Mouse (Mus musculus) CH12.LX (cell line): ENCODE results near the gene Ntrk2.

Experiments
- CHD2 ChIP-seq: IDR thresholded peaks from 2 replicates; pipeline ENCODE4 v1.6.1; 2011; ENCODE audit warnings: low read length, improper control_type of control experiment
- CTCF ChIP-seq, 2 experiments: IDR thresholded peaks in 1 of 2; conservative IDR thresholded peaks in 1 of 2; 2 replicates each; pipeline ENCODE4 v1.5.1; 2011 to 2012; ENCODE audit warnings: low read depth in 2 of 2, low read length in 2 of 2, improper control_type of control experiment in 1 of 2, inconsistent platforms in 1 of 2, mild to moderate bottlenecking in 1 of 2, moderate library complexity in 1 of 2
- EP300 ChIP-seq: IDR thresholded peaks from 2 replicates; pipeline ENCODE4 v1.6.1; 2011; ENCODE audit warnings: low read length, improper control_type of control experiment
- MAFK ChIP-seq: IDR thresholded peaks from 2 replicates; pipeline ENCODE4 v1.6.1; 2011; ENCODE audit warnings: low read length, improper control_type of control experiment; ENCODE audit not compliant: insufficient replicate concordance
- MEF2A ChIP-seq: IDR thresholded peaks from 2 replicates; pipeline ENCODE4 v1.6.1; 2014; ENCODE audit warnings: low read depth, mild to moderate bottlenecking, inconsistent platforms, low read length, improper control_type of control experiment, borderline replicate concordance
- POLR2A ChIP-seq: IDR thresholded peaks from 2 replicates; pipeline ENCODE4 v1.6.1; 2011; ENCODE audit warnings: low read depth, mild to moderate bottlenecking, improper control_type of control experiment, low read length
- POLR2AphosphoS2 ChIP-seq: IDR thresholded peaks from 2 replicates; pipeline ENCODE4 v1.6.1; 2011; ENCODE audit warnings: low read depth, low read length, improper control_type of control experiment
- TBP ChIP-seq: conservative IDR thresholded peaks from 2 replicates; pipeline ENCODE4 v1.6.1; 2011; ENCODE audit warnings: low read depth, low read length, improper control_type of control experiment
- USF1 ChIP-seq: IDR thresholded peaks from 2 replicates; pipeline ENCODE4 v1.6.1; 2014; ENCODE audit warnings: low read depth, mild to moderate bottlenecking, inconsistent platforms, low read length, improper control_type of control experiment
- USF2 ChIP-seq: conservative IDR thresholded peaks from 2 replicates; pipeline ENCODE4 v1.6.1; 2011; ENCODE audit warnings: low read depth, low read length, improper control_type of control experiment
- ZC3H11A ChIP-seq: IDR thresholded peaks from 2 replicates; pipeline ENCODE4 v1.6.1; 2012; ENCODE audit warnings: low read depth, mild to moderate bottlenecking, inconsistent platforms, low read length, improper control_type of control experiment
- ZKSCAN1 ChIP-seq: IDR thresholded peaks from 2 replicates; pipeline ENCODE4 v1.6.1; 2012; ENCODE audit warnings: low read depth, inconsistent platforms, low read length, improper control_type of control experiment, borderline replicate concordance
- ZMIZ1 ChIP-seq: IDR thresholded peaks from 2 replicates; pipeline ENCODE4 v1.6.1; 2012; ENCODE audit warnings: low read depth, mild to moderate bottlenecking, inconsistent platforms, low read length, improper control_type of control experiment

DNA sequence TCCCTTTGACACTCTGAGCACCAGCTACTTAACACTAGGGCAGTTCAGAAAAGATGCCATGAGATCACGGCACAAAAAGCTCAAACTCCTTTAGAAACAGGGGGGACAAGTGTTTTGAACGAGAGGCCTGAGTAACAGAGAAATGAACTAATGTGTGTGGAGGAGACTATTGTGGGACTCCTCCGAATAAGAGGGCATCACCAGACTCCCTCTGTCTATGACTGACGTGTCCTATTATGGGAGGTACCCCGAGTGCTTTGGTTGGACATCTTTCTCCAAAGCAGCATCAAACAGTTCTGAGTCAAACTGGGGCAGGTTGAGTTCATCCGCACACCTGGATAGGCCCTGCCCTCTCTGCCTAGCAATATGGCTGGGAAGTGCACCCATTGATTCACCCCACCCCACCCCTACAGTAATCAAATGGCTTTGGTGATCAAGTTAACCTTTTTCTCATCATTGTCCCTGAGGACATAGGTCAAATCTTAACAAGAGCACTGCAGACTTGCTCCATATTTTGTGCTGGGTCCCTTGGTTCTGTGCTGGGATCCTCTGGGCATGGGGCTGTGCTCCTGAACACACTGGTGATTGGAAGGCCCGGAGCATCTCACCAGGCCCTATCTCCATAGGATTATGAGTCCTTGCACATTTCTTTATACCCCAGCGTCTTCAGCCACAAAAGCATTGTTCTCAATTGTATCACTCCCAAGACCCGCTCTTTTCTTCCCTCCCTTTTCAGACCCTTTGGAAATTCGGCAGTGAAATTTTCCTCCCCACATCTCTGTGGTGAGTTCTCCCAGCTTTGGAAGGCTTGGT lies 285.9 kb downstream of the Ntrk2 start:
- TF ChIP-seq ZMIZ1 (no peak), EP300 (no peak), CTCF (conservative IDR thresholded peaks at IDR 0.05 in 1 of 2, IDR thresholded peaks at IDR 0.05 in 1 of 2; ENCODE audit: low read depth in 2 of 2, low read length in 2 of 2) (no peak), POLR2A (no peak), POLR2AphosphoS2 (no peak), USF1 (no peak), USF2 (no peak), TBP (no peak), ZC3H11A (no peak), MAFK (no peak), MEF2A (no peak), ZKSCAN1 (no peak), CHD2 (no peak)
